Mouse (Mus musculus): ENCODE data around the gene Gstm5. TPM values are rescaled to one million over a fixed set of nuclear protein-coding genes. Genes with fewer than 3 reads are reported as not detected.

Gstm5 gene
- polyA plus RNA-seq (2015; fragmentation: Nextera tagmentation; extraction: Ambion mirVana), result 158 and 174 TPM in 2 replicates

GRCm38 (mm10) chr3:107895720-107896569 lies at the start of gene Gstm5:
Gstm5 (plus strand) TSS chr3:107895821.
- H3K4me2 ChIP-seq, result peak within 1 kb of the TSS; percentile 97
- peaks cover 21% of the 10 kb centered on the region; the same call in 1 of the 2 replicates for H3K36me3 ChIP-seq (replicated peaks)
- H3K4me1 ChIP-seq (replicated peaks), result peaks cover 32% of the 10 kb centered on the region
- WGBS (ENCODE audit: insufficient replicate concordance), result 2% methylated on average over 40 of the region's 40 CpGs
- peak within 1 kb of the TSS; percentile 78 for H3K9ac ChIP-seq
- H3K27me3 ChIP-seq, result no peaks in the 10 kb centered on the region
- peak within 1 kb of the TSS; percentile 87 for H3K27ac ChIP-seq (replicated peaks)
- ATAC-seq (ENCODE audit: insufficient read depth), result peak; percentile 93
- H3K4me3 ChIP-seq (replicated peaks), result peak within 1 kb of the TSS; percentile 77
- no peaks in the 10 kb centered on the region for H3K9me3 ChIP-seq (replicated peaks)

DNA sequence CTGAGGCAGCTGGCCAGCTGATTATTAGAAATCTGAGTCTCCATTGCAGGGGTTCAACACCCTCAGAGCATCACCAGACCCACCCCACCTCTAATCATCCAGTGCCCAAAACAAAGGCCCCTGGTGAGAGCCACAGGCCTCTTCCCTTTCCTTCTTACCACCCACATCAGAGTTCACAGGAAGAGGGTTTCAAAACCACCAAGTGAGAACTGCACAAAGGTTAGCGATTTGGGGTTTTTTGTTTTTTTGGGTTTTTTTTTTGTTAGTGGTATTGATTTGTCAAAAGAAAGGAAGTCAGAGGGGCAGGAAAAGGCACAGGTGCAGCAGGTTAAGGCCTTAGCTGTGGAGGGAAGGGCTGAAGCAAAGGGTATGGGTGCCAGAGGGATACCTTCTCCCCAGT lies 49.4 kb upstream of the Gstm5 start:
- H3K27ac ChIP-seq (replicated peaks), result no peak overlapping the region
- H3K4me1 ChIP-seq (replicated peaks), result peaks cover 17% of the 10 kb centered on the region
- H3K9ac ChIP-seq, result no peak overlapping the region
- H3K4me3 ChIP-seq (replicated peaks), result no peak overlapping the region
- H3K9me3 ChIP-seq (replicated peaks), result no peaks in the 10 kb centered on the region
- no peak overlapping the region for H3K4me2 ChIP-seq
- no peaks in the 10 kb centered on the region for H3K27me3 ChIP-seq
- H3K36me3 ChIP-seq (replicated peaks), result no peaks in the 10 kb centered on the region
- no peak for ATAC-seq (ENCODE audit: insufficient read depth)
- WGBS (ENCODE audit: insufficient replicate concordance), result 19% methylated on average over 1 of the region's 1 CpGs

DNA sequence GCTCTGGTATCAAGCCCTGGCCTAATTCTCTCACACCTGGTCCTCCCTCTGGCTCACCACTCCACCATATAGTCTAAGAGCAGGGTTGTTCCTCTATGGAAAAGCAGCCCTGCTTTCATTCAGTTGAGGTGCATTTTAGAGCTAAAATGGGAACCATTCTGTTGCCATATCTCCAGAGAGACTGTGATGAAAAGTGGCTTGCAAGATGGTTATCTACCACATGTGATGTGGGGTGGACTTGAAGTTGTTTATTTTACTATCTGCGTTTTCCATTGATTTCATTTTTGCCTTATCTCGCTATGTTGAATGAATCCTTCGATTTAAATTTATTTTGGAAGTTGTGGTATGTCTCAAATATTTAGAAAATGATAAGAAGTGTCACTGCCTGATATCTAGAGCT lies 48.8 kb upstream of the Gstm5 start:
- peaks cover 17% of the 10 kb centered on the region for H3K4me1 ChIP-seq (replicated peaks)
- no peak overlapping the region for H3K27ac ChIP-seq (replicated peaks)
- H3K36me3 ChIP-seq (replicated peaks), result no peaks in the 10 kb centered on the region
- 21% methylated on average over 3 of the region's 3 CpGs for WGBS (ENCODE audit: insufficient replicate concordance)
- no peak overlapping the region for H3K4me3 ChIP-seq (replicated peaks)
- no peak overlapping the region for H3K9ac ChIP-seq
- H3K4me2 ChIP-seq, result no peak overlapping the region
- no peak for ATAC-seq (ENCODE audit: insufficient read depth)
- H3K9me3 ChIP-seq (replicated peaks), result no peaks in the 10 kb centered on the region
- H3K27me3 ChIP-seq, result no peaks in the 10 kb centered on the region

- Histone ChIP-seq H3K4me1 (replicated peaks) (peaks cover 17% of the 10 kb centered on the region), H3K4me2 (no peak overlapping the region), H3K27me3 (no peaks in the 10 kb centered on the region), H3K27ac (replicated peaks) (no peak overlapping the region), H3K4me3 (replicated peaks) (no peak overlapping the region), H3K9me3 (replicated peaks) (no peaks in the 10 kb centered on the region), H3K36me3 (replicated peaks) (no peaks in the 10 kb centered on the region), H3K9ac (no peak overlapping the region)
- no peak for ATAC-seq (ENCODE audit: insufficient read depth)
- 51% methylated on average over 4 of the region's 4 CpGs for WGBS (ENCODE audit: insufficient replicate concordance)
Observed at GRCm38 (mm10) chr3:107848126-107848525, 47.5 kb upstream of the Gstm5 start.

- no peak for ATAC-seq (ENCODE audit: insufficient read depth)
- WGBS (ENCODE audit: insufficient replicate concordance), result 35% methylated on average over 6 of the region's 6 CpGs
- no peak overlapping the region for H3K27ac ChIP-seq (replicated peaks)
- no peaks in the 10 kb centered on the region for H3K27me3 ChIP-seq
- H3K9ac ChIP-seq, result no peak overlapping the region
- H3K4me1 ChIP-seq (replicated peaks), result peaks cover 17% of the 10 kb centered on the region
- H3K4me3 ChIP-seq (replicated peaks), result no peak overlapping the region
- H3K4me2 ChIP-seq, result no peak overlapping the region
- H3K9me3 ChIP-seq (replicated peaks), result no peaks in the 10 kb centered on the region
- no peaks in the 10 kb centered on the region for H3K36me3 ChIP-seq (replicated peaks)
Observed at GRCm38 (mm10) chr3:107849000-107849692, 46.5 kb upstream of the Gstm5 start.

GRCm38 (mm10) chr3:107849693-107850031 lies 46.0 kb upstream of the Gstm5 start:
- ATAC-seq (ENCODE audit: insufficient read depth), result peak; percentile 52
- H3K9me3 ChIP-seq (replicated peaks), result no peaks in the 10 kb centered on the region
- H3K4me3 ChIP-seq (replicated peaks), result no peak overlapping the region
- no peak overlapping the region for H3K4me2 ChIP-seq
- no peaks in the 10 kb centered on the region for H3K36me3 ChIP-seq (replicated peaks)
- H3K4me1 ChIP-seq (replicated peaks), result peaks cover 17% of the 10 kb centered on the region
- WGBS (ENCODE audit: insufficient replicate concordance), result 29% methylated on average over 2 of the region's 2 CpGs
- H3K27ac ChIP-seq (replicated peaks), result no peak overlapping the region
- no peaks in the 10 kb centered on the region for H3K27me3 ChIP-seq
- no peak overlapping the region for H3K9ac ChIP-seq

DNA sequence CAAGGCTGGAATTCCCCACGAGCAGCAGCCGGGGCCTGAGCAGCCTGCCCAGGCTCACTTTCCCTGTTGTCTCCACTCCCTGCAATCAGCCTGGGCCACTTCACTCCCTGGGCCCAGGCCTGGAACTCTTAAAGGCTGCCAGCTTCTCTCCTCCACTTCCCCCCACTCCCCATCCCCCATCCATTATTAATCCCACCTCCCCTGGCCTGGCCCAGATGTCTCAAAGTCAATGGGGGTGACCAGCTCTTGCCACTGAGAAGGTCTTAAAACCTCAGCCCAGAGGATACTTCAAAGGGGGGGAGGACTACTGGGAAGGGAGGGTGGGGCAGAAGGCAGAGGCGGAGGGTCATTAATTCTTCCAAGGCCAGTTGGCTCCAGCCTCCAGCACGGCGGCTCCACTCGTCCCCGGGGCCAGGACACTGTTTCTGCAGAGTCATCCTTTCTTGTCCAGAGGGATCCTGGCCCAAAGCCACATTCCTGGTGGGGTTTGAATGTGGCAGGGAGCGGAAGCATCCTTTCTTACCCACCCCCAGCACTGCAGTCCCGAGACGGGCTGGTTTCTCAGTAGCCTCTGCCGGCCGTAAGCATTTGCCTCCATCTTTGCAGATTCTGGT lies 45.1 kb upstream of the Gstm5 start:
- Histone ChIP-seq H3K27ac (replicated peaks) (no peak overlapping the region), H3K27me3 (no peaks in the 10 kb centered on the region), H3K9ac (no peak overlapping the region), H3K4me1 (replicated peaks) (peaks cover 17% of the 10 kb centered on the region), H3K4me3 (replicated peaks) (no peak overlapping the region), H3K4me2 (no peak overlapping the region), H3K9me3 (replicated peaks) (no peaks in the 10 kb centered on the region), H3K36me3 (replicated peaks) (no peaks in the 10 kb centered on the region)
- WGBS (ENCODE audit: insufficient replicate concordance), result 62% methylated on average over 12 of the region's 12 CpGs
- ATAC-seq (ENCODE audit: insufficient read depth), result no peak

- peak overlapping the region; percentile 10; the same call in 1 of the 2 replicates for H3K4me2 ChIP-seq
- no peak overlapping the region for H3K4me3 ChIP-seq (replicated peaks)
- 13% methylated on average over 7 of the region's 7 CpGs for WGBS (ENCODE audit: insufficient replicate concordance)
- no peak overlapping the region for H3K27ac ChIP-seq (replicated peaks)
- H3K4me1 ChIP-seq (replicated peaks), result peaks cover 19% of the 10 kb centered on the region
- no peaks in the 10 kb centered on the region for H3K27me3 ChIP-seq
- ATAC-seq (ENCODE audit: insufficient read depth), result no peak
- no peaks in the 10 kb centered on the region for H3K9me3 ChIP-seq (replicated peaks)
- no peaks in the 10 kb centered on the region for H3K36me3 ChIP-seq (replicated peaks)
- no peak overlapping the region for H3K9ac ChIP-seq
Observed at GRCm38 (mm10) chr3:107852786-107853185, 42.8 kb upstream of the Gstm5 start.

DNA sequence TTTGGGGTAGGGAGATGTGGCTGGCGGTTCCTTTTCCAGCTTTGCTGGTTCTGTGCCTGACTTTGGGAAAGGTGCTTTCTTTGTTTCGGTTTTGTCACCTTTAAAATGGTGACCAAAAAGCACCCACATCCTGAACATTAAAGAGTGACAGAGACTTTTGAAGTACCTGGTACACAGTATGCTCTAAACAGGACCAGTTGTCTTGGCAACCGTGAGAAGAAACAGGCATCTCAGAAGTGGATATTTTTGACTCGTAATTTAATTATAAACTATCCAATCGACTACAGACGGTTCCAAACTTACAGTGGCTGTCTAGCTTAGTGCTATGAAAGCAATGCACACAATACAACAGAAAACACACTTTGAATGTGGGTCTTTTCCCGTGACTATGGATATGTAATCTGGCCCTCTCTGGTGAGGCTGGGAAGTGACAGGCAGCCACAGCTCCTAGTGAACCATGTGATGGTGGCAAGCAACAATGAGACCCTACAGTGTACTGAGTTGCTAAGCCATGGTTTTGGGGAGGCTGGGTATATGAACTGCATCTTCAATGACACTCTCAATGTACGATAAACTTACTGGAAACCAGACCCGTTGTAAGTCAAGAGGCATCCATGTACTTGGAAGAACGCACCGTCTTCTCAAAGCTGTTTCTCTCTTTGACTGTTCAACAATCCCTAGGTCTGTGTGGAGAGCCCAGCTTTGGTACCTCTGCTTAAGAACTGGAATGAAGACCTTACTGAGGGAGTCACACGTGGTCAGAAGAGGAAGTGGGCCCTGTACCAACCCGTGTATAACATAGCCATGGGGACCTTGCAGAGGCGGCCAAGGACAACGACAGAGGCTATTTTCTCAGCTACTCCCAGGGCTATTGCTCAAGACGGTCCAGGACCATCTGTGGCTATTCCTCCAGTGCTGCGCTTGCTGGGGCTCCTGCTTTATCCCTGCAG lies 42.1 kb upstream of the Gstm5 start:
- H3K4me3 ChIP-seq (replicated peaks), result no peak overlapping the region
- no peak for ATAC-seq (ENCODE audit: insufficient read depth)
- H3K36me3 ChIP-seq (replicated peaks), result no peaks in the 10 kb centered on the region
- H3K27ac ChIP-seq (replicated peaks), result no peak overlapping the region
- H3K4me2 ChIP-seq, result peak overlapping the region; percentile 10; the same call in 1 of the 2 replicates
- peaks cover 20% of the 10 kb centered on the region for H3K4me1 ChIP-seq (replicated peaks)
- H3K9ac ChIP-seq, result no peak overlapping the region
- H3K27me3 ChIP-seq, result no peaks in the 10 kb centered on the region
- WGBS (ENCODE audit: insufficient replicate concordance), result 55% methylated on average over 17 of the region's 17 CpGs
- no peaks in the 10 kb centered on the region for H3K9me3 ChIP-seq (replicated peaks)

DNA sequence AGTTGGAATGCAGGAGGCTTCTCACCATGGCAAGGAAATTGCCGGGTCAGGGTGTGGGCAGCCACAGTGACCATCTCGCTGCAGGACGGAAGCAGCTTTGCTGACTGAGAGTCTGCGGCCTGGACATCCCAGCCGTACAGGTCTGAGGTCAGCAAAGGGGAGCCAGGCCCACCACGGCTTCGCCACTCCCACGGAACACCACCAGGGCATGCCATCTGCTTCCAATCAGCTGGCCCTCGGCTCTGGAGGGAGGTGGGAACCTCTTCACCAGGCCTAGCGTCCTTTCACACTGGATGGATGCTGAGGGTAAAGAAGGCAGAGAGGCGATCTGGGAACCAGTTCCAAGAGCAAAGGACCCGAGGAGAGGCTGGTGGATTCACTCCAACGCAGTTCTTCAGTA lies 40.3 kb upstream of the Gstm5 start:
- H3K36me3 ChIP-seq (replicated peaks), result no peaks in the 10 kb centered on the region
- no peaks in the 10 kb centered on the region for H3K27me3 ChIP-seq
- H3K9me3 ChIP-seq (replicated peaks), result no peaks in the 10 kb centered on the region
- H3K4me2 ChIP-seq, result no peak overlapping the region
- no peak overlapping the region for H3K4me3 ChIP-seq (replicated peaks)
- no peak for ATAC-seq (ENCODE audit: insufficient read depth)
- peaks cover 5% of the 10 kb centered on the region for H3K4me1 ChIP-seq (replicated peaks)
- no peak overlapping the region for H3K27ac ChIP-seq (replicated peaks)
- no peak overlapping the region for H3K9ac ChIP-seq
- 74% methylated on average over 13 of the region's 13 CpGs for WGBS (ENCODE audit: insufficient replicate concordance)

Measured in liver, embryonic 15.5 days (tissue).